Mouse (Mus musculus) hindbrain, embryonic 10.5 days (tissue): Measurements from ENCODE around the gene Ephb4. TPM values are rescaled to one million over a fixed set of nuclear protein-coding genes. Genes with fewer than 3 reads are reported as not detected.

Experiments
- DNase-seq: peaks from one replicate; pipeline ENCODE4 v3.0.0-alpha.2; 2017; ENCODE audit warnings: low spot score
- H3K27ac ChIP-seq: fragments of 300-500 bp; sonication (generic); 2 replicates; pipeline ENCODE4 v1.5.1; 2016; ENCODE audit warnings: mild to moderate bottlenecking, moderate library complexity
- H3K27me3 ChIP-seq: fragments of 300-500 bp; sonication (generic); 2 replicates; pipeline ENCODE4 v1.6.1; 2016; ENCODE audit warnings: mild to moderate bottlenecking; ENCODE audit not compliant: poor library complexity, insufficient read depth, severe bottlenecking
- H3K36me3 ChIP-seq: fragments of 300-500 bp; sonication (generic); 2 replicates; pipeline ENCODE4 v1.6.1; 2016; ENCODE audit warnings: mild to moderate bottlenecking, moderate library complexity
- H3K4me1 ChIP-seq: fragments of 300-500 bp; sonication (generic); replicated peaks from 2 replicates; pipeline ENCODE4 v1.6.1; 2016; ENCODE audit warnings: mild to moderate bottlenecking
- H3K4me3 ChIP-seq: fragments of 300-500 bp; sonication (generic); 2 replicates; pipeline ENCODE4 v1.5.1; 2016; ENCODE audit warnings: mild to moderate bottlenecking, moderate library complexity
- H3K9me3 ChIP-seq: fragments of 300-500 bp; sonication (generic); 2 replicates; pipeline ENCODE4 v1.6.1; 2016; ENCODE audit warnings: mild to moderate bottlenecking, moderate library complexity
- WGBS: fragments of 180-500 bp; shearing (Covaris S2); methylation state at CpG from one replicate; pipeline ENCODE4 v1.1.7; 2016; 5-methylcytosine and 5-hydroxymethylcytosine counted together
- polyA plus RNA-seq: library from polyadenylated mRNA; unstranded; fragments of >200 nt; fragmentation: Nextera tagmentation; extraction: Ambion mirVana; gene quantifications from 2 replicates; pipeline ENCODE4 v1.2.1, GENCODE M21; 2016

Ephb4 gene
- polyA plus RNA-seq, 1 experiment from 2014 or later, result 29.7 TPM

DNA sequence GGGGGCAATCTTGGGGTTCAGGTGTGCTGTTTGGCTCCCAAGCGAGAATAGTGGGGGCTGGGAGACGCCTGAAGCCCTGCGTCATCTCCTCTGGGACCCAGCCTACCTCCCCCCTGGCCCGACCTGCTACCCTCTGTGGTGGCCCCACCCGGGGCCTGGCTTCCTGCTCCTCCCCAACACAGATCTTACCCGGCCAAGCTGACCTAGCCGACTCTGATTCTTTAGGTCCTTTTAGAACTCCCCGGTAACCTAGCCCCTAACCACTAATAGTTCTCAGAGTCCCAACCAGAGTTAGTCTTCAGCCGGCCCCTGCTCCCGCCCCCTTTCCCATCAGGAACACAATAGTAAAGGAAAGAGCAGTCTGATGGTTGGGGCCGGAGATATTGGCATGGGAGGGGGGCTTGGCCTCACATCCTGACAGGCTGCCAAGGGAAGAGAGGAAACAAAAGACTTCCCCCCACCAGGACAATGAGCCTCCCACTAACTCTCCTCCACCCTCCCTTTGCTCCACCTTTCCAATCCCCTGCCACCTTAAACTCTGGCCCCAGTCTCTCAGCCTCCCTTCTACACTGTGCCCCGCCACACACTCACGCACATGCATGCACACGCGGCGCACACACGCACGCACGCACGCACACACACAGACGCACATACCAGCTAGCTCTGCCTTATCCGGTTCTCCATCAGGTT, 10.5 kb upstream of the Ephb4 start:
- no peaks in the 10 kb centered on the region for H3K9me3 ChIP-seq
- 7% methylated on average over 22 of the region's 22 CpGs for WGBS
- H3K4me1 ChIP-seq, result peaks cover 28% of the 10 kb centered on the region
- DNase-seq, result peak; percentile 34
- peak overlapping the region; percentile 52 for H3K4me3 ChIP-seq
- H3K27ac ChIP-seq, result peak overlapping the region; percentile 87
- H3K27me3 ChIP-seq, result no peaks in the 10 kb centered on the region; the same call in 1 of the 2 replicates
- H3K36me3 ChIP-seq, result no peaks in the 10 kb centered on the region

DNA sequence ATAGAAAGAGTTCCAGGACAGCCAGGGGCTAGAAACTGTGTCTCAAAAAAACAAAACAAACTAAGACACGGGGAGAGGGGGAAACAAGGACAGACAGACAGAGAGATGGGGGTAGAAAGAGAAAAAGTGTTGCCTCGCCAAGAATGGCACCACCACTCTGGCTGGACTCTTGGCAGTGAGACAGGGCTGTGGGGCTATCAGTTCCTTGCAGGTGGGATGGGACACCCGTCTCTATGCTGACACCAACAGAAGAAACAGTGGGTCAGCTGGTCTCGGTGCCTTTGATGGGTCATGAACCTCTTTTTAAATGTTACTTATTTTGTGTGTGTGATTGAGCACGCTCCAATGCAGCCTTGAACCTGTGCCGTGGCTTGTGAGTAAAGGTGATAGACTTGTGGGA, 9.7 kb upstream of the Ephb4 start:
- H3K4me1 ChIP-seq, result peaks cover 28% of the 10 kb centered on the region
- H3K4me3 ChIP-seq, result peak overlapping the region; percentile 52
- no peaks in the 10 kb centered on the region for H3K36me3 ChIP-seq
- DNase-seq, result no peak
- peak overlapping the region; percentile 87 for H3K27ac ChIP-seq
- 73% methylated on average over 6 of the region's 6 CpGs for WGBS
- H3K27me3 ChIP-seq, result no peaks in the 10 kb centered on the region; the same call in 1 of the 2 replicates
- H3K9me3 ChIP-seq, result no peaks in the 10 kb centered on the region

DNA sequence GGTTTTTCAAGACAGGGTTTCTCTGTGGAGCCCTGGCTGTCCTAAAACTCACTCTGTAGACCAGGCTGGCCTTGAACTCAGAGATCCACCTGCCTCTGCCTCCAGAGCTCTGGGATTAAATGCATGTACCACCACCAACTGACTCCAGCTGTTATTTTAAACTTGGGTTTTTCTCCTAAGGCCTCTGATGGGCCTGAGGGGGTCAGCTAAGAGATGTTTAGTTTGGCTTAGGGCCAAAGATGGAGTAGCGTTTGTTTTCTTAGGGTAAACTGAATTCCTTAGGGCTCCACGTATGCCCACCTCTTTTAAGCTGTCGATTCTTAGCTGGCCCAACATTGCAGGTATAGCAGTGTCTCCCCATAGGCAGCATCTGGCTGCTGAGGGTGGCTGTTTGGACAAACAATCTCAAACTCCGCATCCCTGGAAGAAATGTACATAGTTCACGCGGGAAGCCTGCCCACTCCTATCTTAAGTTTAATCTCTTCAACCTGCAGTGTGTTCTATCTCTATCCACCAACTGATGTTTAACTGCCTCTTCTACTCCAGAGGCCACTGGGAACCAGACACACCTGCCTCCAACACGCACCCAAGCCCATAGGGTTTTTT, 7.4 kb upstream of the Ephb4 start:
- WGBS, result 84% methylated on average over 7 of the region's 7 CpGs

DNA sequence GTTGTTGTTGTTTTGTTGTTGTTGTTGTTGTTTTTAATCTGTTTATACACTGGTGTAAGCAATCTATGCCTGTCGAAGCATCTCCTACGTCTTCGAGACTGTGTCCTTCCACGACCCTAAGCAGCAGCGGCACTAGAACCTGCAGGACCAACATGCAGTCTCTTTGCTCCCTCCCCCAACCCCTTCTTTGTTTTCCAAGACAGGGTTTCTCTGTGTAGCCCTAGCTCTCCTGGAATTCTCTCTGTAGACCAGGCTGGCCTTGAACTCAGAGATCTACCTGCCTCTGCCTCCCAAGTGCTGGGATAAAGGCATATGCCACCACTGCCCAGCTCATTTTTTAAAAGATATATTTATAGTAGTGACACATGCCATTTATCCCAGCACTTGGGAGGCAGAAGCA, 6.5 kb upstream of the Ephb4 start:
- no peak overlapping the region for H3K4me3 ChIP-seq
- DNase-seq, result no peak
- peaks cover 41% of the 10 kb centered on the region for H3K4me1 ChIP-seq
- 92% methylated on average over 5 of the region's 5 CpGs for WGBS
- no peaks in the 10 kb centered on the region for H3K36me3 ChIP-seq
- H3K27me3 ChIP-seq, result no peaks in the 10 kb centered on the region; the same call in 1 of the 2 replicates
- H3K9me3 ChIP-seq, result no peaks in the 10 kb centered on the region
- H3K27ac ChIP-seq, result no peak overlapping the region

More for the DNA sequence above, 7.4 kb upstream of the Ephb4 start:
- Histone ChIP-seq H3K36me3 (no peaks in the 10 kb centered on the region), H3K27me3 (no peaks in the 10 kb centered on the region; the same call in 1 of the 2 replicates), H3K9me3 (no peaks in the 10 kb centered on the region), H3K4me3 (no peak overlapping the region), H3K27ac (no peak overlapping the region), H3K4me1 (peaks cover 41% of the 10 kb centered on the region)
- DNase-seq, result no peak

DNA sequence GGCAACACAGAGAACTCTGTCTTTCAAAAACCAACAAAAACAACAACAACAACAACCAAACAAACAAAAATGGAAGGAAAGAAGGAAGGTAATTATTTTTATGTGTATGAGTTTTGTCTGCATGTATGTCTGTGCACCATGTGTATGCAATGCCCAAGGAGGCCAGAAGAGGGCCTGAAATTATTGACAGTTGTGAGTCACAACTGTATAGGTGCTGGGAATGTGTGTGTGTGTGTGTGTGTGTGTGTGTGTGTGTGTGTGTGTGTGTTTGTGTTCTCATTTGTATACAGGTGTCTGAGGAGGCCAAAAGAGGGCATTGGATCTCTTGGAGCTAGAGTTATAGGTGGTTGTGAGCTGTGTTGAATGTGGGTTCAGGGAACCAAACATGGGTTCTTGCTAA, 6.0 kb upstream of the Ephb4 start:
- Histone ChIP-seq H3K9me3 (no peaks in the 10 kb centered on the region), H3K4me1 (peaks cover 41% of the 10 kb centered on the region), H3K27me3 (no peaks in the 10 kb centered on the region; the same call in 1 of the 2 replicates), H3K27ac (no peak overlapping the region), H3K4me3 (no peak overlapping the region), H3K36me3 (no peaks in the 10 kb centered on the region)
- DNase-seq, result no peak

DNA sequence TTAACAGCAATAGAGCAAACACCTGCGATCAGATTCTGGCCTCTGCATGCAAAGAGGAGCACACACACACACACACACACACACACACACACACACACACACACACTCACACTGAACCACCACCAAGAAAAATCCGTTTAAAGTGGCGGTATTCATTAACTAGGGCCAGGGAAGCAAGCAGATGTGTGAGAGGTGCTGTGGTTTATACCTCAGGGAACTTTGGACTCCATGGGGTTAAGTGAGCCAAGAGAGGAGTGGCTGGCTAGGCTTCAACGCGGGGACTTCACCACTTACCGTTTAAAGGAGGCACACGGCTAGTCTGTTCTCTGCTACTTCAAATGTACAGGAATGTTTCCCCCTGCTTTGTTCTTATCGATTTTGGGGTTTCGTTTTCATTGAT, 4.1 kb upstream of the Ephb4 start:
- H3K27ac ChIP-seq, result no peak overlapping the region
- no peak overlapping the region for H3K4me3 ChIP-seq
- no peaks in the 10 kb centered on the region for H3K36me3 ChIP-seq
- 30% methylated on average over 9 of the region's 9 CpGs for WGBS
- no peaks in the 10 kb centered on the region; the same call in 1 of the 2 replicates for H3K27me3 ChIP-seq
- no peak for DNase-seq
- no peaks in the 10 kb centered on the region for H3K9me3 ChIP-seq
- H3K4me1 ChIP-seq, result peaks cover 46% of the 10 kb centered on the region

DNA sequence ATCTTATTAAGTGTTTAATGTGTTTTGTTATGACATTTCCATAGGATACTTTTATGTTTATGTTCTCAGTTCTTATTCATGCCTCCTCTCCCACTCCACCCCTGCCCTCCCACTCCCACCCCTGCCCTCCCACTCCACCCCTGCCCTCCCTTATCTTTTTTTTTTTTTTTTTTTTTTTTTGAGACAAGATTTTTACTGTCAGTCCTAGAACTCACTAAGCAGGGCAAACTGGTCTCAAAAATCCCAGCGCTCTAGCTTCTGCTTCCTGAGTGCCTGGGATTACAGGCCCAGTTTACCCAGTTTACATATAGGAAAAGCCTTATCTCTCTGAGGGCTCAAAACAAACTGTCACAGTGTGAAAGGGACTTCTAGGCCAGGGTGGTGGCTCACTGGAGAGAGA, 3.5 kb upstream of the Ephb4 start:
- H3K4me1 ChIP-seq, result peaks cover 51% of the 10 kb centered on the region
- 91% methylated on average over 1 of the region's 1 CpGs for WGBS
- DNase-seq, result no peak

DNA sequence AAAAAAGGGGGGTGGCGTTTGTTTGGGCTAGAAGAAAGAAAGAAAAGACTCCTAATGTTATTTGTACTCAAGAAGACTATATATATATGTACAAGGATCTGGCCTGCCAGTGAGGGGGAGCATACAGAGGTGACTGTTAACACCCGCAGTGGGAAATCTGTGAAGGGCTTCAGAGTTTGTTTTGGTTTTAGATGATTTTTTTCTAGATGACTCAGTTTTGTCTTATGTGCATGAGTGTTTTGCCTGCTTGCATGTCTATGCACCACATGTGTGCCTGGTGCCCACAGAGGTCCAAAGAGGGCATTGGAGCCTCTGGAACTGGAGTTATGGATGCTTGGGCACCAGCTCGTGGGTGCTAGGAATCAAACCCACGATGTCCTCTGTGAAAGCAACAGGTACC, 2.9 kb upstream of the Ephb4 start:
- peaks cover 57% of the 10 kb centered on the region for H3K4me1 ChIP-seq
- H3K4me3 ChIP-seq, result no peak overlapping the region
- no peak for DNase-seq
- no peaks in the 10 kb centered on the region for H3K9me3 ChIP-seq
- 91% methylated on average over 4 of the region's 4 CpGs for WGBS
- no peak overlapping the region for H3K27ac ChIP-seq
- H3K36me3 ChIP-seq, result no peaks in the 10 kb centered on the region
- H3K27me3 ChIP-seq, result no peaks in the 10 kb centered on the region

More for the DNA sequence above, 3.5 kb upstream of the Ephb4 start:
- Histone ChIP-seq H3K27me3 (no peaks in the 10 kb centered on the region; the same call in 1 of the 2 replicates), H3K9me3 (no peaks in the 10 kb centered on the region), H3K36me3 (no peaks in the 10 kb centered on the region), H3K27ac (no peak overlapping the region), H3K4me3 (no peak overlapping the region)

DNA sequence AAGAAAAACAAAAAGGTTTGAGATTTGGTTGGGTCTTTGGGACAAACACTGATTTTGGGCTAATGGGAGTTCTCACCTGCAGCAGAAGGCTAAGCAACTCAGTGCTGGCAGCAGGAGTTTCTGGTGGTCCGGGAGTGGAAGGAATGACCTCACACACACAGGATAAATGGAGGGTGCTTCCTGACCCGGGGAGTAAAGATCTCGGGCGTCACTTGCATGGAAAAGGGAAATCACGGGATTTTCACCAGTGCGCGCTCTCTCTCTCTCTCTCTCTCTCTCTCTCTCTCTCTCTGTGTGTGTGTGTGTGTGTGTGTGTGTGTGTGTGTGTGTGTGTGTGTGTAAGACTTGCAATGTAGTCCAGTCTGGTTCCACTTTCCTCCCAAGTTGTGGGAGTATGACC, 2.1 kb upstream of the Ephb4 start:
- DNase-seq, result peak; percentile 22
- H3K4me1 ChIP-seq, result peaks cover 66% of the 10 kb centered on the region
- peak overlapping the region; percentile 94 for H3K4me3 ChIP-seq
- 0 out of 2 replicates have a peak, but pooled peaks cover 8% of the 10 kb centered on the region for H3K36me3 ChIP-seq
- WGBS, result 31% methylated on average over 7 of the region's 7 CpGs
- H3K9me3 ChIP-seq, result no peaks in the 10 kb centered on the region
- H3K27me3 ChIP-seq, result no peaks in the 10 kb centered on the region
- peak overlapping the region; percentile 98 for H3K27ac ChIP-seq

DNA sequence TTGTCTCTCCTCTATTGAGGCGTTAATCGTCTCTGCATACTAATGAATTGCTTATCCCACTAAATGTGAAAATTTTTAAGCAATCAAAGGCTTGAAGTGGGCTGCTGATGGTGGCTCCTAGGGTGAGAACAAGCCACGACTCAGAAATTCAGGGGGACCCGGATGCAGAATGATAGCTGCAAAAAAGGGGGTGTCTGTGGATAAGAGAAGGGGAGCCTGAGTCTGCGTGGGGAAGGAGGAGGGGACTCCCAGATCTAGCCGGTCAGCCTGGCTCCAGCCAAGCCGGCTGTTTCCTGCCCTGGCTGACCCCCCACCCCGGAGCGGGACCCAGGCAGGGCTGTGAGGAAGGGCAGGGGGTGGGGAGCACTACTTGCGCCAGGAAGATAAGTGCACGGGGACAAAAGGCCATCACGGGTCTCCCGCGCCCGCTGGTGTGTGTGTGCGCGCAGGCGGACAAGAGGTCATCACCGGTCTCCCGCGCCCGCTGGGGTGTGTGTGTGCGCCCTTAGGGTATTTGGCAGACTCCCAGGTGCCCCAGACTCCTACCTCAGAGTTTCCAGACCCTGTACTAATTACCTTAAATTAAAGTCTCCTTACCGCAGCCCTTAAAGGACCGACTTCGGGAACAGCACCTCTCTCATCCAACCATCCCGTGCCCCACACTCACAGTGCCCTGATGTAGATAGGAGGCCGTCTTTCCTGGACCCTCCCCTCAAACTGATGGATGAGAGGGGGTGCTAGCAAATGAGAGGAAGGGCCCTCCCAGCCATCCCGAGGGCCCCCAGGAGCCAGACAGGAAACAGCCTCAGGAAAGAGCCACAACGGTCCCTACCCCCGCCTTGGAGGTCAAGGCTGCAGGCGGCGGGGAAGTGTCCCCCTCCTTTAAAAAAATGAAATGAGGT, 1.2 kb upstream of the Ephb4 start:
- Histone ChIP-seq H3K4me3 (peak overlapping the region; percentile 94), H3K36me3 (peaks cover 14% of the 10 kb centered on the region), H3K27ac (peak overlapping the region; percentile 98), H3K27me3 (no peaks in the 10 kb centered on the region), H3K9me3 (no peaks in the 10 kb centered on the region), H3K4me1 (peaks cover 71% of the 10 kb centered on the region)
- DNase-seq, result peak; percentile 69
- WGBS, result under 1% methylated on average over 33 of the region's 33 CpGs

DNA sequence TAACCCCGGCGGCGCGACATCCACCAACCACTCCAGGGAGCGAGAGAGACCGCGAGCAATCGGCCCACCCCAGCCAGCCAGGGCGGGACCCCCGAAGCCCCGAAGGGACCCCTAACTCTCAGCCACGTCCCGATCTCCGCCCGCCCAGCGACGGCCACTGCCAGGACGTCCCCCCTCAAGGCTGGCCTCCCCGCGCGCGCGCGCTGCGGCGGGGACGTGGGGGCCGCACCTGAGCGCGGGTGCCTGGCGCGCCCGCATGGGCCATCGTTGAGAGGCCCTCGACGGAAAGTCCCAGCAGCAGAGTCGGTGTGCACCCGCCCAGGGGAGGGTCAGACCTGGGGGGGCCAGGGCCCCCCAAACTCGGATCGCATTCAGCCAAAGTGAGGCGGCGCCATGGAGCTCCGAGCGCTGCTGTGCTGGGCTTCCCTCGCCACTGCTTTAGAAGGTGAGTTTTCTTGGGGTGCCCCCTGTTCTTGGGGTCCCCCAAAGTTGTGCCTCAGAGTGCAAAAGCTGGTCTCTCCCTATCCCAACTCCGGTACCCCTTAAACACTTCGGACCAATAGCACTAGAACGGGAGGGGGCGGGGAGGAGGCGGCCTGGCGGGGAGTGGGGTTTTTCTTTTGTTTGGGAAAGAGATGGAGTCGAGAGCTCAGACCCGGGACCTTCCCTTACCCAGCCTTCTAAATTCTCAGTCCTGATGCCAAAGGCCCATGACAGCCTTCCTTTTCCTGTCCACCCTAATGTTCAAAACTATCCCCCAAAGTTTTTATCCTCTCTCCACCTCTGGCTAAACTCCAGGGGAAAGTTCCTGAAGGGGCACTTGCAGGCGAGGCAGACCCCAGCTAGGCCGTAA, 522 bp downstream of the Ephb4 start:
- Histone ChIP-seq H3K4me1 (peaks cover 72% of the 10 kb centered on the region), H3K4me3 (peak overlapping the region; percentile 94), H3K9me3 (no peaks in the 10 kb centered on the region), H3K27me3 (no peaks in the 10 kb centered on the region), H3K36me3 (peaks cover 31% of the 10 kb centered on the region), H3K27ac (peak overlapping the region; percentile 98)
- under 1% methylated on average over 55 of the region's 55 CpGs for WGBS
- DNase-seq, result peak; percentile 43

DNA sequence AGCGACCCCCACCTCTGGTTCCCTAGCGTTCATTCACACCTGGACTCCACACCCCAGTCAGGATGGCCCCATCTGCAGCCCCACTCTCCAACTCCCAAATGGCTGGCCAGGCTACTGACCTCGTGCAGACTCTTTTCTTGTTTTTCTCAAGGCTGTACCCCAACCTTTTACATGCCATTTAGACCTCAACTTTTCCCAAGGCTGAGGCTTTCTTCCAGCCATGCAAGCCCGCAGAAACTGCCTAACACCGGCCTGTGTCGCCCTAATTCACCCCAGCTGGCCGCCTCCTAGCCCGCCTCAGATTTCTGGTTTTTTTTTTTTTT, 1.1 kb downstream of the Ephb4 start:
- Histone ChIP-seq H3K4me1 (peaks cover 67% of the 10 kb centered on the region), H3K9me3 (no peaks in the 10 kb centered on the region), H3K27me3 (no peaks in the 10 kb centered on the region), H3K36me3 (peaks cover 37% of the 10 kb centered on the region), H3K27ac (peak overlapping the region; percentile 98), H3K4me3 (peak overlapping the region; percentile 94)
- WGBS, result under 1% methylated on average over 8 of the region's 8 CpGs
- DNase-seq, result peak; percentile 39
